Mouse (Mus musculus): Measurements from ENCODE around the gene Epha4. TPM values are rescaled to one million over a fixed set of nuclear protein-coding genes. Genes with fewer than 3 reads are reported as not detected.

The Epha4 gene
- polyA plus RNA-seq, 1 experiment from 2014 or later, result 59.5 TPM

DNA sequence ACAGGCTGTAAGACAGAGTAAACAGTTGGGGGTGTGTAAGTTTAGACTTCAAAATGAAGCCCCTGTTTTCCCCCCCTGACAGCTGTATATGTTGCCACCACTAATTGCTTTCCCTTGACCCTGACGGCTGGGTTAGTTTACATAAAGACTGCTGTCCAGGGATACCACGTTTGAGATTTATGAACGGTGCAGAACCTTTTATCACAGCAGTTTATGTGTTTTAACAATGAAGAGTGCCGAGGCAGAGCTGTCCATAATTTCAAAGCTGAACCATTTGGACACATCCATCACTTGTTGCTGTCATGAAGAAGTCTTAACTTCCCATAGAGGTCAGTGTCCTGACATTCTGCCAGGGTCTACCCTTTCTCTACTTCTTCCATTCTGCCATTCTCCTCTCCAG lies 79.8 kb downstream of the Epha4 start:
- Histone ChIP-seq H3K4me3 (no peak overlapping the region), H3K27ac (no peak overlapping the region), H3K4me1 (peaks cover 24% of the 10 kb centered on the region), H3K9me3 (no peaks in the 10 kb centered on the region; the same call in 1 of the 2 replicates), H3K36me3 (peaks cover 34% of the 10 kb centered on the region), H3K9ac (no peak overlapping the region), H3K27me3 (no peaks in the 10 kb centered on the region), H3K4me2 (replicated peaks) (no peak overlapping the region)
- ATAC-seq (ENCODE audit: low FRiP score, low read depth), result no peak
- 16% methylated on average over 4 of the region's 4 CpGs for WGBS

DNA sequence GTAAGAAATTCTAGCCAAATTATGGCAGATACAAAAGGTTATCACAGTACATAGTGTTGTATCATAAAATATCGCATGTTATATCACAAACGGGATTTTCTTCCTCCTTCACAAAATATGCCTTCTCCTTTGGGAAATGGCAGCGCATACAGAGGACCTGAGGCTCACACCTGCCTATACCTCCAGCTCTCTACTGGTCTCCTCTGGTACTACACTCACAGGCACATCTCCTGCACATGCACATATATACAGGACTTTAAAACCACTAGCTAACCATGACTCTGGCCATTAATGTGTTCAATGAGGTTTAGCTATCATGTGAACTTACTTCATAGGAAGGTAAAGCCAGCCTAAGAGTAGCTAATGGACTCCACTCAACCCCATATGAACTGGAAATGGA lies 81.7 kb downstream of the Epha4 start:
- Histone ChIP-seq H3K9ac (no peak overlapping the region), H3K9me3 (no peaks in the 10 kb centered on the region; the same call in 1 of the 2 replicates)
- WGBS, result 89% methylated on average over 3 of the region's 3 CpGs

DNA sequence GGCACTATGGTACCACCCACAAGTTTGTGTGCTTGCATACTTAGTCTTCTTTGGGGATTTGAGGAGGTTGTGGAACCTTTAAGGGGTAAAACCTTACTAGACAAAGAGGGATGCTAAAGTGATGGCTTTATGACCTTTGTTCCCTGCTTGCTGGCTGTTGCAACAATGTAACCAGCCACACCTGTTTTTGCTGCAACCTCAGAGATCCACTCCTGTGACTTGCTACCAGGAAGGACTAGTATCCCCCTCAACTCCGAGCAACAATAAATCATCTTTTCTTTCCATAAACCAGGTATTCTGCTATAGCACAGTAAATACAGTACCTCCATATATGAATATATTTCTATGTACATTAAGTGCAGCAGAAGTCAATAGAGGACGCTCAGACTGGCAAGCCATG lies 82.4 kb downstream of the Epha4 start:
- peaks cover 22% of the 10 kb centered on the region; the same call in 1 of the 2 replicates for H3K4me1 ChIP-seq
- no peaks in the 10 kb centered on the region for H3K27me3 ChIP-seq
- no peaks in the 10 kb centered on the region; the same call in 1 of the 2 replicates for H3K9me3 ChIP-seq
- H3K9ac ChIP-seq, result no peak overlapping the region
- no peak overlapping the region for H3K27ac ChIP-seq
- H3K4me2 ChIP-seq (replicated peaks), result no peak overlapping the region
- H3K36me3 ChIP-seq, result peaks cover 38% of the 10 kb centered on the region
- no peak for ATAC-seq (ENCODE audit: low FRiP score, low read depth)
- WGBS, result 84% methylated on average over 2 of the region's 2 CpGs
- no peak overlapping the region for H3K4me3 ChIP-seq

More for the DNA sequence above, 81.7 kb downstream of the Epha4 start:
- no peak overlapping the region for H3K27ac ChIP-seq
- H3K4me3 ChIP-seq, result no peak overlapping the region
- H3K36me3 ChIP-seq, result peaks cover 38% of the 10 kb centered on the region
- no peaks in the 10 kb centered on the region for H3K27me3 ChIP-seq
- no peak for ATAC-seq (ENCODE audit: low FRiP score, low read depth)
- H3K4me1 ChIP-seq, result peaks cover 22% of the 10 kb centered on the region; the same call in 1 of the 2 replicates
- H3K4me2 ChIP-seq (replicated peaks), result no peak overlapping the region

DNA sequence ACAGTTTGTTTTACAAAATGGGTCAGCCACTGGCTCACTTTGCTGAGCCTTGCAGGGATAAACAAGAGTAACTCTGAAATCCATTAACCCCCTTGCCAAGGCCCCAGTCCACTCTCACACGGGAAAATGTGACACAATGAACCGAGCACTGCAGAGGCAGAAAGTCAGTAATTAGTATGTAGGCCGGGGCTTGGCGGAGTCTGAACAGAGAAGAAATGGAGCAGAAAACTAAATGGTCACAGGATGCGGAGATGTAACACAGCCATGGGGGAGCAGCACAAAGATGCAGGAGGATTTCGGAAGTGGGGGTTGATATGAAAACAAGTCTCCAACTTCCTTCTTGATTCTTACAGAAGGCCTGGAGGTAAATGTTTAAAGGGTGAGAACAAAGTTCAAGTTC lies 85.7 kb downstream of the Epha4 start:
- 66% methylated on average over 6 of the region's 6 CpGs for WGBS
- ATAC-seq (ENCODE audit: low FRiP score, low read depth), result no peak
- Histone ChIP-seq H3K4me1 (peaks cover 22% of the 10 kb centered on the region; the same call in 1 of the 2 replicates), H3K27ac (no peak overlapping the region), H3K4me2 (replicated peaks) (no peak overlapping the region), H3K9me3 (no peaks in the 10 kb centered on the region; the same call in 1 of the 2 replicates), H3K4me3 (no peak overlapping the region), H3K27me3 (no peaks in the 10 kb centered on the region), H3K9ac (no peak overlapping the region), H3K36me3 (peaks cover 38% of the 10 kb centered on the region)

DNA sequence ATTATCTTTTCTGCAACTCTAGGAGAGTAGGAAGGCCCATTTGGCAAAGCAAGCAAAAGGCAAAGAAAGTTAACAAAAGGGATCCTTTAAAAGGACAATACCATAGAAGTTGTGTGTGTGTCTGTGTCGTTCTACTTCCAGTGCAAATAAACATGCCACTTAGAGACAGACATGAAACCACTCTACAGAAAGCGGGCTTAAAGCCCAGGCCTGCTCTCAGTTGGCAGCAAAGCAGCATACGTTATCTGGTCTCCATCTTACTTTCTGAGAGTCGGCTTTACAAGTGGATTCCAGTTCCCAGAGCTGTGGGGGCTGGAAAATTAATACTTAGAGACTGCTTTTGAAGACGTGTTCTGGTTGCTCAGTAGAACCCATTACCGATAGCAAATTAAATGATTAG lies 87.9 kb downstream of the Epha4 start:
- no peaks in the 10 kb centered on the region for H3K27me3 ChIP-seq
- H3K27ac ChIP-seq, result no peak overlapping the region
- H3K4me1 ChIP-seq, result peaks cover 21% of the 10 kb centered on the region; the same call in 1 of the 2 replicates
- no peak overlapping the region for H3K9ac ChIP-seq
- H3K36me3 ChIP-seq, result peaks cover 31% of the 10 kb centered on the region
- H3K9me3 ChIP-seq, result no peaks in the 10 kb centered on the region
- no peak overlapping the region for H3K4me2 ChIP-seq (replicated peaks)
- no peak for ATAC-seq (ENCODE audit: low FRiP score, low read depth)
- no peak overlapping the region for H3K4me3 ChIP-seq
- 59% methylated on average over 6 of the region's 6 CpGs for WGBS

DNA sequence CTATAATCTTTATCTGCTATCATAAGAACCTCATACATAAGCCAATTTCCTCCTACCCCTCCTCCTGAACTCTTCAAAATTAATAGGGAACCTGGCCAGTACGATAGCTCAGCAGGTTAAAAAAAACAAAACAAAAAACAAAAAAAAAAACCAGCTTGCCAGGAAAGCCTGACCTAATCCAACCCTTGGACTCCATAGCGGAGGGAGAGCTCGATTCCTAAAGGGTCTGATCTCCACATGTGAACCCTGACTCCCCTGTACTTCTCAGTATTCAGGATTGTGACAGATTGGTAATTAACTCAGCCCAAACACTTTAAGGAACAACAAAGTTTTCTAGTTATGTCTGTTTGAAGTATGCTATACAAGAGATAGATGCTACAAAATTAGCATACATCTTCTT lies 89.7 kb downstream of the Epha4 start:
- H3K9ac ChIP-seq, result no peak overlapping the region
- 76% methylated on average over 3 of the region's 3 CpGs for WGBS
- peaks cover 26% of the 10 kb centered on the region for H3K36me3 ChIP-seq

DNA sequence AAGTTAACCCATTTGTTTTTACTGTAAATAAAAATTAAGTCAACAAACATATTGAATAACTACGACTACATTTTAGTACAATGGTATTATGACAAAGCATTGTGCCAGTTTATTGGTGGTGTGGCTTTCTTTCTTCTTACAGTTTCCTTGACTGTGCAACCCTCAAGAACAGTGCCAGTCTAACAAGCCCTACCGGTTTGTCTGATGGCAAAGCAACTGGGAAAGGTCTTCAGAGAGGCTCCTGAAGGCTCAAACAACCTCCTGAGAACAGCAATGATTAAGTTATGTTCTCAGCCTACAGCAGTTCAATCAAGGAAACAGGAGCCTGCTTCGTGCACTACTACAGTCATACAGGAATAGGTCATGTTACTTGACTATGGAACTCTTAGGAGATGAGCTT lies 93.8 kb downstream of the Epha4 start:
- peaks cover 28% of the 10 kb centered on the region for H3K4me1 ChIP-seq
- H3K9me3 ChIP-seq, result no peaks in the 10 kb centered on the region
- H3K4me2 ChIP-seq (replicated peaks), result no peak overlapping the region
- peaks cover 14% of the 10 kb centered on the region for H3K36me3 ChIP-seq
- WGBS, result 87% methylated on average over 3 of the region's 3 CpGs
- no peak overlapping the region for H3K27ac ChIP-seq
- no peak overlapping the region for H3K9ac ChIP-seq
- ATAC-seq (ENCODE audit: low FRiP score, low read depth), result no peak
- no peaks in the 10 kb centered on the region for H3K27me3 ChIP-seq
- no peak overlapping the region for H3K4me3 ChIP-seq

More for the DNA sequence above, 89.7 kb downstream of the Epha4 start:
- no peak overlapping the region for H3K27ac ChIP-seq
- no peak for ATAC-seq (ENCODE audit: low FRiP score, low read depth)
- H3K4me1 ChIP-seq, result 0 out of 2 replicates have a peak, but pooled peaks cover 12% of the 10 kb centered on the region
- no peaks in the 10 kb centered on the region for H3K9me3 ChIP-seq
- no peak overlapping the region for H3K4me3 ChIP-seq
- H3K4me2 ChIP-seq (replicated peaks), result no peak overlapping the region
- no peaks in the 10 kb centered on the region for H3K27me3 ChIP-seq

DNA sequence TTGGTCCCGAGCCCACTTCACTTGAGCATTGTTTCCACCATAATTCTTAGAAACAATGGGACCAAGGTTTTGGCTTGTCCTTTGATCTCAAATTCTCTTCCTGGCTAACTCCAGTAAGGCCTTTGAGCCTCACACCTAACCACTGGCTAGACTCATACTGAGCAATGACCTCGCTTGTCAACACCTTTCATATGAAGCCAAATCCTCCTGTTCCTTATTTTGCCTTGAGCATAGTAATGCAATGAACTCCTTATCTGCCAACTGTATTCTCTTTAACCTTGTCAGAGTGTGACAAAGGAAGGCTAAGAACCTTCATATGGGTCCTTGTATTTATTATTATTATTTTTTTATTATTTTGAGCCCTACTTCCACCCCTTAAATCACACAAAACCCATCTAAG lies 94.5 kb downstream of the Epha4 start:
- no peak overlapping the region for H3K27ac ChIP-seq
- no peak overlapping the region for H3K4me2 ChIP-seq (replicated peaks)
- ATAC-seq (ENCODE audit: low FRiP score, low read depth), result no peak
- 0 out of 2 replicates have a peak, but pooled peaks cover 7% of the 10 kb centered on the region for H3K36me3 ChIP-seq
- H3K4me3 ChIP-seq, result no peak overlapping the region
- WGBS, result 67% methylated on average over 2 of the region's 2 CpGs
- H3K9ac ChIP-seq, result no peak overlapping the region
- H3K9me3 ChIP-seq, result no peaks in the 10 kb centered on the region
- no peaks in the 10 kb centered on the region for H3K27me3 ChIP-seq
- peaks cover 31% of the 10 kb centered on the region for H3K4me1 ChIP-seq

DNA sequence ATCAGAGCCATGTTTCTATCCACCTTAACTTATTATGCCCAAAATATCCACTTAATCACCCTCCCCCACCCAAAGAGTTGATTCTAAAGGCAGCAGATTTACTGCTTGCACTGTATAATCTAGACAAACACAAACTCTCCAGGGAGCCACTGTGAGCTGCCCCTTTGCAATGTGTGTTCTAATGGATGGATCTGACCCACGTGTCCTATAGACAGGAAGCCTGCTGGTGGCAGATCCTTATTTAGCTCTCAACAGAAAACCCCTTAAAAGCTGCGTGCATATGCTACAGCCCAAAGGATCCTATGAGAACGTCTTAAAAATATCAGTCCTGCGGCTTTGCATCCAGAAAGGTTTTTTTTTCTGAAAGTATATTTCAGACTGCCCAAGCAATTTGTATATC lies 98.0 kb downstream of the Epha4 start:
- no peak overlapping the region for H3K4me2 ChIP-seq (replicated peaks)
- H3K4me3 ChIP-seq, result no peak overlapping the region
- H3K9me3 ChIP-seq, result no peaks in the 10 kb centered on the region
- no peak overlapping the region for H3K27ac ChIP-seq
- peaks cover 23% of the 10 kb centered on the region for H3K4me1 ChIP-seq
- H3K27me3 ChIP-seq, result no peaks in the 10 kb centered on the region
- no peaks in the 10 kb centered on the region for H3K36me3 ChIP-seq
- whole genome bisulfite sequencing, result 51% methylated on average over 4 of the region's 4 CpGs
- no peak for ATAC-seq (ENCODE audit: low FRiP score, low read depth)
- no peak overlapping the region for H3K9ac ChIP-seq

DNA sequence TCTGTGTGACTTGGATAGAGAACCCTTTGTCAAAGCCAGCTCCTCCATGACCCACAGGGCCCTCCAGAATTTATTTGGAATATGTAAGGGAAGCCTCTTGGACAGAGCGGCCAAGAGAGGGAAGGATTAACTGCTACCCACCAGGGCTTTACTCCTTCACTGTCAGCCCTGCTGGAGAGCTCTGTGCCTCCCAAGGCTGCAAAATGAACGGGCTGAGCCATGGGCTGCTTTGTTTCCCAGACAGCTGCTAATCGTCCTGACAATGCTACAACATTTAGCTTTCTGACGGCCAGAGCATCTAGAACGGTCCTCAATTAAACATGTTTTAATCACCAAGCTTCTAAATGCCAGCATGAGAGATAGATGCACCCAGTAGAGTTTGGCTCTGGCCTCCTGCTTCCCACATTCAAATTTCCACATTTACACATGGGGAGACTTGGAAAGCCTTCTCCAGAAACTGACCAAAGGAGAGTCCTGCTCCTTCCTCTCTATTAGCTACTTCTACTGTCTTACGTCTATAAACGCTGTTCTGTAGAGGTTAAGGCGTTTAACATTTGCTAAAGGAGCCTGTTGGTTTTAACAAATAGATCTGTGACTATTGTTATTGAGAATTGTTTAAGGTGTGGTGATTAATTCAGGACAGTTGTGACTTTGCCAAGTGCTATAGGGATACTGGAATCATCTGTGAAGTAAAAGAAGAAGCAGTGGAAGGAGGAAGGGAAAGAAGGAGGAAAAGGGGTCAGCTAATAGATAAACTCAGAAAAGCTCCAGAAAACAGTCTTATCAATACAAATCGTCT lies 101.8 kb downstream of the Epha4 start:
- Histone ChIP-seq H3K4me3 (no peak overlapping the region), H3K36me3 (0 out of 2 replicates have a peak, but pooled peaks cover 3% of the 10 kb centered on the region), H3K9me3 (no peaks in the 10 kb centered on the region), H3K9ac (no peak overlapping the region), H3K27me3 (no peaks in the 10 kb centered on the region), H3K4me2 (replicated peaks) (no peak overlapping the region), H3K27ac (no peak overlapping the region), H3K4me1 (peaks cover 20% of the 10 kb centered on the region)
- 61% methylated on average over 9 of the region's 9 CpGs for WGBS
- ATAC-seq (ENCODE audit: low FRiP score, low read depth), result no peak

DNA sequence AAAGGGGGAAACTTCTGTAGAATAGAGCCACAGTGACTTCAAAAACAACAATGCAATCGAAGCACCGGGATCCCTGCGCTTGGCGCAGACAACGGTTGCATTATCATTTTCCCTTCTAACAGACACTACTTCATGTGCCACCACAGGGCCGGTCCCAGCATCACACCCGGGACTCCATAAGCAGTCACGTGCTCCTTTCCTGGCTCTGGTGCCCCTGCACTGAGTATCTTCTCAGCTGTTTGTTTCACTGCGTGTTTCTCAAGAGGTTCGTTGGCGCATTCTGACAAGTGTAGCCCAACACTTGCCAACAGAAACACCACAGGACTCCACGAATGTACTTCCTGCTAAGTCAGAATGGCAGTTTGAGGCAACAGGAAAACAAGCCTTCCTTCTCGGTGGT lies 102.6 kb downstream of the Epha4 start:
- no peak overlapping the region for H3K27ac ChIP-seq
- ATAC-seq (ENCODE audit: low FRiP score, low read depth), result no peak
- WGBS, result 84% methylated on average over 13 of the region's 13 CpGs

DNA sequence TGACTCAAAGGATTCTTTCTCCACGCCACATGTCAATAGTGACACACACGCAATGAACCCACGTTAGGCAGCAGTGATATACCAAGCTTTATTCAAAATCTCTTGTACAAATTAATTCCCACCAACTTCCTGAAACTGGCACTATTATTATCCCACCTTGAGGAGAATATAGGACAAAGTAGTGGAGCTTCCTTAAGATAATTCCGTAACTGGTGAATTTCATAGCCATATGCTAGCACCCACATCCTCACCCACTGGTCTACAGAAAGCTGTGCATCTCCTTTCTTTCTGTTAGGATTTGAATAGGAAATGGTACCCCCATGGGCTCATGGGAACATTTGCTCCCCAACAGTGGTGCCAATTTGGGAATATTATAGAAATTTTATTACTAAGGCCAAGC lies 103.7 kb downstream of the Epha4 start:
- no peak overlapping the region for H3K27ac ChIP-seq
- no peaks in the 10 kb centered on the region for H3K9me3 ChIP-seq
- no peak overlapping the region for H3K4me2 ChIP-seq (replicated peaks)
- peaks cover 24% of the 10 kb centered on the region for H3K4me1 ChIP-seq
- H3K9ac ChIP-seq, result no peak overlapping the region
- H3K27me3 ChIP-seq, result no peaks in the 10 kb centered on the region
- no peak overlapping the region for H3K4me3 ChIP-seq
- WGBS, result 93% methylated on average over 4 of the region's 4 CpGs
- H3K36me3 ChIP-seq, result 0 out of 2 replicates have a peak, but pooled peaks cover 3% of the 10 kb centered on the region
- no peak for ATAC-seq (ENCODE audit: low FRiP score, low read depth)

More for the DNA sequence above, 102.6 kb downstream of the Epha4 start:
- no peak overlapping the region for H3K4me2 ChIP-seq (replicated peaks)
- no peak overlapping the region for H3K9ac ChIP-seq
- H3K9me3 ChIP-seq, result no peaks in the 10 kb centered on the region
- H3K4me3 ChIP-seq, result no peak overlapping the region
- peaks cover 28% of the 10 kb centered on the region for H3K4me1 ChIP-seq
- H3K36me3 ChIP-seq, result 0 out of 2 replicates have a peak, but pooled peaks cover 3% of the 10 kb centered on the region
- H3K27me3 ChIP-seq, result no peaks in the 10 kb centered on the region
